Mouse (Mus musculus): ENCODE measurements around the gene Unkl. TPM values are rescaled to one million over a fixed set of nuclear protein-coding genes. Genes with fewer than 3 reads are reported as not detected.

The Unkl gene
- polyA plus RNA-seq, 1 experiment from 2014 or later = 1.9 TPM

DNA sequence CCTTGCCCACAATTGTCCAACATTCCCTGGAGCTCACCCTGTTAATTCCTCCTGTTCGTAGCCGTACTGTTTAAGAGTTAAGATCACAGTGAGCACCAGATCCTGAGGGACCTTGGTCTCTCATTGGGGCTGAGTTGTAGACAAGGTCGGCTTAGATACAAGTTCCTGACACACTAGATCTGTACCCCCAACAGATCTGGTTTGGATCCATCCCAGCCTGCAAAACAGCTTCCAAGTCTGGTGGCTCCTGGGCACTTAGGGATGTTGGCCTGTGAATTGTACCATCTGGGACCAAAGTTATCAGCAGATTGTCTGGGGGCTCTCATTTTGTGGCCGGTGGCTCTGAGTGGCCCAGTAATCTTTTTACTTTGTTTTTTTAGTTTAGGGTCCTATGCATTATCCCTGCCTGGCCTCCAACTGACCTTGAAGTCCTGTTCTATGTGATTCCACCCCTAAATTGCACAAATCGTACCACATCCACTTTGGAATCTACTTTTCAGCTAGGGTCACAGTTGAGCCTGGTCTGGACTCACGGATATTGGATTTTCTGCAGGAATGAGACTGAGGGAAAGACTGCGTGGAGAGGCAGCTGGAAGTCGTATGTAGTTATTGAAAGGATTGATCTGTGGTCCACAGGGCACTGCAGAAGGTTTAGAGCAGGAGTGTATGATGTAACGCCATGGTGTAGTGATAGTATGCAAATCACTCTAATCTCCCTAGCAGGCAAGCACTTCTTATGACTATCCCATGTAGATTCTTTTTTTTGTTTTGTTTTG is 86.6 kb downstream of the Unkl start, which contains the start of gene Ube2i:
Gene Ube2i (minus strand): TSS at position 52 of the 776 bp plus-strand sequence.
- peak within 1 kb of the TSS; percentile 96 for H3K4me3 ChIP-seq (ENCODE audit: low read depth, low read length)
- 78% methylated on average over 9 of the region's 9 CpGs for WGBS
- TF ChIP-seq CTCF (IDR thresholded peaks at IDR 0.05; ENCODE audit: low read depth) = no peak
- H3K9ac ChIP-seq (ENCODE audit: low read depth, low read length) = peak within 1 kb of the TSS; percentile 98
- 0 out of 2 replicates have a peak, but pooled peaks cover 4% of the 10 kb centered on the region for H3K4me1 ChIP-seq (replicated peaks; ENCODE audit: control insufficient read depth, insufficient read depth, low read length)
- H3K4me2 ChIP-seq (replicated peaks; ENCODE audit: low read depth) = peak within 1 kb of the TSS; percentile 83
- peak within 1 kb of the TSS; percentile 98 for H3K27ac ChIP-seq (ENCODE audit: low read depth, low read length)
- ATAC-seq = no peak
- H3K27me3 ChIP-seq (replicated peaks; ENCODE audit: control insufficient read depth, insufficient read depth, low read length) = no peaks in the 10 kb centered on the region
- H3K36me3 ChIP-seq (ENCODE audit: control insufficient read depth, insufficient read depth) = no peaks in the 10 kb centered on the region
- H3K9me3 ChIP-seq (ENCODE audit: control insufficient read depth) = no peaks in the 10 kb centered on the region

DNA sequence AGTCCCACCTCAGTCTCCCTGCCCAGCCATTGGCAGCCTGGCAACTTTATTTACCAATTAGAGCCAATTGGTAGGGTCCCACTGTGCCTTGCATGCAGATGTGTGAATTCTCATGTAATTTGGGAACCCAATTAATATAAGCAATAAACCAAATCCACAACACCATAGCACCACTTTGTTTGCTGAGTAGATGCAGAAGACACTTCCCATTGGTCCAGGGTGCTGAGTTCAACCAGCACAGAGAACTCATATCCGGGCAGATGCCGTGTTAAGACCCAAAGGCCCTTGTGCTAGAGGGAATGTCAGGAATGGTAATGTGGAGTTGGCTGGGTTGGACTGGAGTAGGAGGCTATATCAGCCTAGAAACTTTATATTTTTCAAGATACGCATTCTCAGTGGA is 87.6 kb downstream of the Unkl start:
- H3K27me3 ChIP-seq (replicated peaks; ENCODE audit: control insufficient read depth, insufficient read depth, low read length) = no peaks in the 10 kb centered on the region
- ATAC-seq = no peak
- H3K4me2 ChIP-seq (replicated peaks; ENCODE audit: low read depth) = no peak overlapping the region

DNA sequence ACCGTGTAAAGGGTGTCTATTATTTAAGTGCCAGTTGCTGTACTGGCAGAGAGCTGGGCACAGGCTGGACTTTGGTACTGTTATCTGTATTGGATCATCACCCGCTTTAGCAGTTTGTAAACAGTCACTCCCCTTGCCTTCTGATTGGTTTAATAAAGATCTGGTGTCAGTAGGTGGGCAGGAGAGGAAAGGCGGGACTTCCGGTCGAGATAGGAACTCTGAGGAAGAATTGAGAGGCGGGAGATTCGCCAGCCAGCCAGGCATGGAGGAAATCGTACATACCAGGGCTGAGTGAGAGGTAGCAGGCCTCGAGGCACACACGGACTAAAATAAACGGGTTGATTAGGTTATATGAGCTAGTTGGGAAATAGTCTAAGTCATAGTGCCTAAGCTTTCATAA is 93.9 kb downstream of the Unkl start:
- no peak overlapping the region for H3K9ac ChIP-seq (ENCODE audit: low read depth, low read length)
- no peak overlapping the region for H3K27ac ChIP-seq (ENCODE audit: low read depth, low read length)
- no peaks in the 10 kb centered on the region for H3K4me1 ChIP-seq (replicated peaks; ENCODE audit: control insufficient read depth, insufficient read depth, low read length)
- no peak overlapping the region for H3K4me3 ChIP-seq (ENCODE audit: low read depth, low read length)
- no peaks in the 10 kb centered on the region for H3K36me3 ChIP-seq (ENCODE audit: control insufficient read depth, insufficient read depth)
- 23% methylated on average over 11 of the region's 11 CpGs for WGBS
- ATAC-seq = peak; percentile 91
- no peak for TF ChIP-seq CTCF (IDR thresholded peaks at IDR 0.05; ENCODE audit: low read depth)
- H3K4me2 ChIP-seq (replicated peaks; ENCODE audit: low read depth) = peak overlapping the region; percentile 35; the same call in 1 of the 2 replicates
- H3K9me3 ChIP-seq (ENCODE audit: control insufficient read depth) = no peaks in the 10 kb centered on the region
- no peaks in the 10 kb centered on the region for H3K27me3 ChIP-seq (replicated peaks; ENCODE audit: control insufficient read depth, insufficient read depth, low read length)

More for the DNA sequence above, 87.6 kb downstream of the Unkl start:
- TF ChIP-seq CTCF (IDR thresholded peaks at IDR 0.05; ENCODE audit: low read depth) = no peak
- no peak overlapping the region for H3K4me3 ChIP-seq (ENCODE audit: low read depth, low read length)
- no peaks in the 10 kb centered on the region for H3K9me3 ChIP-seq (ENCODE audit: control insufficient read depth)
- no peaks in the 10 kb centered on the region for H3K36me3 ChIP-seq (ENCODE audit: control insufficient read depth, insufficient read depth)
- 0 out of 2 replicates have a peak, but pooled peaks cover 4% of the 10 kb centered on the region for H3K4me1 ChIP-seq (replicated peaks; ENCODE audit: control insufficient read depth, insufficient read depth, low read length)
- WGBS = 93% methylated on average over 3 of the region's 3 CpGs
- H3K9ac ChIP-seq (ENCODE audit: low read depth, low read length) = no peak overlapping the region
- no peak overlapping the region for H3K27ac ChIP-seq (ENCODE audit: low read depth, low read length)

Small RNA genes lying within 50 kb of the gene (microRNA-seq; reads per million reads assigned to microRNA genes)
- 1.9 reads per million for gene Mir3547

Other genes with a start within 250 kb of the Unkl start
- gene Jpt2, start 227.7 kb upstream of the Unkl start, polyA plus RNA-seq (2015; fragmentation: Nextera tagmentation; extraction: Ambion mirVana) = 35.7 and 36.0 TPM in 2 replicates
- gene Cramp1l, start 172.6 kb upstream of the Unkl start, polyA plus RNA-seq (2015; fragmentation: Nextera tagmentation; extraction: Ambion mirVana) = 2.5 and 2.7 TPM in 2 replicates
- 2.9 and 3.6 TPM in 2 replicates for gene Ift140, start 172.3 kb upstream of the Unkl start, polyA plus RNA-seq (2015; fragmentation: Nextera tagmentation; extraction: Ambion mirVana)
- gene Tmem204, start 104.8 kb upstream of the Unkl start, polyA plus RNA-seq (2015; fragmentation: Nextera tagmentation; extraction: Ambion mirVana) = 14.5 and 15.8 TPM in 2 replicates
- 7.6 and 8.7 TPM in 2 replicates for gene Telo2, start 72.4 kb upstream of the Unkl start, polyA plus RNA-seq (2015; fragmentation: Nextera tagmentation; extraction: Ambion mirVana)
- 0.25 and 0.27 TPM in 2 replicates for gene Ptx4, start 67.6 kb upstream of the Unkl start, polyA plus RNA-seq (2015; fragmentation: Nextera tagmentation; extraction: Ambion mirVana)
- gene Clcn7, start 55.0 kb upstream of the Unkl start, polyA plus RNA-seq (2015; fragmentation: Nextera tagmentation; extraction: Ambion mirVana) = 18.5 and 21.7 TPM in 2 replicates
- gene Ccdc154, start 25.9 kb upstream of the Unkl start, polyA plus RNA-seq (2015; fragmentation: Nextera tagmentation; extraction: Ambion mirVana) = not detected in 2 replicates
- 0.30 TPM in 1 of 2 replicates, not detected in the other for gene Gm38655, start 12.9 kb upstream of the Unkl start, polyA plus RNA-seq (2015; fragmentation: Nextera tagmentation; extraction: Ambion mirVana)
- 17.5 and 18.5 TPM in 2 replicates for gene BC003965, start 3.8 kb upstream of the Unkl start, polyA plus RNA-seq (2015; fragmentation: Nextera tagmentation; extraction: Ambion mirVana)
- gene Gnptg, start 51.7 kb downstream of the Unkl start, polyA plus RNA-seq (2015; fragmentation: Nextera tagmentation; extraction: Ambion mirVana) = 41.0 and 42.1 TPM in 2 replicates
- gene Tsr3, start 51.8 kb downstream of the Unkl start, polyA plus RNA-seq (2015; fragmentation: Nextera tagmentation; extraction: Ambion mirVana) = 23.3 and 23.4 TPM in 2 replicates
- gene Baiap3, start 68.0 kb downstream of the Unkl start, polyA plus RNA-seq (2015; fragmentation: Nextera tagmentation; extraction: Ambion mirVana) = 0.86 and 1.1 TPM in 2 replicates
- gene Ube2i, start 86.2 kb downstream of the Unkl start, polyA plus RNA-seq (2015; fragmentation: Nextera tagmentation; extraction: Ambion mirVana) = 253 and 257 TPM in 2 replicates
- 0.18 and 0.29 TPM in 2 replicates for gene Prss34, start 110.0 kb downstream of the Unkl start, polyA plus RNA-seq (2015; fragmentation: Nextera tagmentation; extraction: Ambion mirVana)
- gene Prss28, start 120.2 kb downstream of the Unkl start, polyA plus RNA-seq (2015; fragmentation: Nextera tagmentation; extraction: Ambion mirVana) = not detected in 2 replicates
- gene Prss29, start 130.3 kb downstream of the Unkl start, polyA plus RNA-seq (2015; fragmentation: Nextera tagmentation; extraction: Ambion mirVana) = not detected in 2 replicates
- gene Tpsab1, start 157.2 kb downstream of the Unkl start, polyA plus RNA-seq (2015; fragmentation: Nextera tagmentation; extraction: Ambion mirVana) = 0.10 and 0.20 TPM in 2 replicates
- gene Tpsb2, start 177.9 kb downstream of the Unkl start, polyA plus RNA-seq (2015; fragmentation: Nextera tagmentation; extraction: Ambion mirVana) = 6.7 and 7.8 TPM in 2 replicates
- 11.0 and 13.3 TPM in 2 replicates for gene Tpsg1, start 180.9 kb downstream of the Unkl start, polyA plus RNA-seq (2015; fragmentation: Nextera tagmentation; extraction: Ambion mirVana)
- gene Cacna1h, start 245.4 kb downstream of the Unkl start, polyA plus RNA-seq (2015; fragmentation: Nextera tagmentation; extraction: Ambion mirVana) = 1.7 and 1.9 TPM in 2 replicates